Mouse (Mus musculus): Measurements from ENCODE around the gene Zfp709.
"Not testable (repeated sequence)": the region's sequence is repeated elsewhere in the genome, so short reads cannot be mapped to it uniquely, and the experiment has no call there.

The Zfp709 gene

DNA sequence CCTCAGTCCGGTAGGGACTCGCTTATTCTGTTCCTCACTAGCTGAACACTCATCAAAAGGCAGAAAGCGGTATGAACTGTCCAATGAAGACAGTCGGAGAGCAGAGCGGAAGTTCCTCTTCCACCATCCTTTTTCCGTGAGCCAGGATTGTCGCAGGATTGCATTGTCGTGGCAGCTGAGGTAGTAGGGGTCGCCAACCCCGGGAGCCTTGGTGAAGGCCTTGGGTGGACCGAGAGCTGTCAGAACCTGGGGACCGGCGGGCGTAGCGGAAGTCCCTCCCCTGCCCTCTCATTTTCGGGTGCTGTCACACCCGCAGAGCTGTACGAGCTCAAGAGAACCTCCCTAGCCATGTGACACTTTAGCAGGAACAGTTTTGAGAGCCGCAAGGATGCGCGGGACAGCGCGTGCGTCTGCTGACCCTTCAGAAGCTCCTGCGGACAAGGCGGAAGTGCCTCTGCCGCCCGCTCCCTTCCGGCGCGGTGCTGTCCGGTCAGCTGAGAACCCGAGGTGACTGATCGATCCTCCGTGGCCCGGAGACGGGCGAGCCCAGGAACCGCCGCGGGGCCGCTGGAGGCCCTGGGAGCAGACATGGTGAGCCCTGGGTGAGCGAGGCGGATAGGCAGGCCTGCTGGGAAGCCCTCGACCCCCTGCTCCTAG, at the start of gene Zfp709:
Zfp709 (plus strand) TSS at position 402 of the 657 bp plus-strand sequence.
- peak; percentile 77 for DNase-seq

GRCm38 (mm10) chr8:71838207-71838606, 43.6 kb upstream of the Zfp709 start:
- DNase-seq, result not testable (repeated sequence)

- DNase-seq, result not testable (repeated sequence)
These were observed 40.5 kb upstream of the Zfp709 start for GRCm38 (mm10) chr8:71841201-71841817.

DNA sequence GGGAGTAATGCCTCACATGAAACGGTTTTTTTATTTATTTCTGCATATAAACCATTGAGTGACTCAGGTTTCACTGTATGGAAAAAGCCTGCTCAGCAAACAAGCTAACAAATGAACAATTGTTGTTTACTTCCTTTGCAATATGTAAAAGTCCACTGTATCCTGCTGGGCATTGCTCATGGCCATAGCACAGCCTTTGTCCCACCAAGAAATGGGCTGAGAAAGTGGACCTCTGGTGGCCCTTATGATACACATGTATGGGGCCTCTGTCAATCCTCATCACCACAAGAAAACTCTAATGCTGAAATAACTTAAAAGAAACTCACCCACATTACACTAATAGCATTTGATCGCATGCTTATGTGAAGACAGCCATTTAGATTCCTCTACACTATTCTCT, 39.3 kb upstream of the Zfp709 start:
- DNase-seq, result not testable (repeated sequence)

- DNase-seq, result not testable (repeated sequence)
These were observed 37.4 kb upstream of the Zfp709 start for GRCm38 (mm10) chr8:71844453-71844852.

- not testable (repeated sequence) for DNase-seq
These were observed 35.8 kb upstream of the Zfp709 start for GRCm38 (mm10) chr8:71845993-71846483.

DNA sequence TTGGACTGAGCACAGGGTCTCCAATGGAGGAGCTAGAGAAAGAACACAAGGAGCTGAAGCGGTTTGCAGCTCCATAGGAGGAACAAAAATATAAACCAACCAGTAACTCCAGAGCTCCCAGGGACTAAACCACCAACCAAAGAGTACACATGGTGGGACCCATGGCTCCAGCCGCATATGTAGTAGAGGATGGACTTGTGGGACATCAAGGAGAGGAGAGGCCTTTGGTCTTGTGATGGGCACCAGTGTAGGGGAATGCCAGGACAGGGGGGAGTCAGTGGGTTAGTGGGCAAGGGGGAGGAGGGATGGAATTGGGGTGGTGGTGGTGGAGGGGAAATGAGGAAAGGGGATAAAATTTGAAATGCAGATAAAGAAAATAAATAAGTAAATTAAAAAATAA, 35.1 kb upstream of the Zfp709 start:
- DNase-seq, result not testable (repeated sequence)

DNA sequence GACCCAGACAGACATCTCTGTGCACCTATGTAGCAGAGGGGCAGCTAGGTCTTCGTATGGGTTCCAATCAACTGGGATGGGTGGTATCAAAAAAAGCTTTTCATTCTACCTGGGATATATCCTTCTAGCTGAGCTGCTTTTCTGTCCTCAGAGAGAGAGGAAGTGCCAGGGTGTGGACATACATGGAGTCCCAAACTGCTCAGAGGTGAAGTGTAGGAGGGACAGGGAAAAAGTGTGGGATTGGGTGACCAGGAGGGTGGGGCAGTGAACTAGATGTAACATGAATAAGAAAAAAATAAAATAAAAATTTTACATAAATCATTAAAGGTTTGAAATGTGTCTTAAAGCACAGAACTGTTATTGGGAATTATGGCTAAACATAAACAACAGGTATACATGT, 30.8 kb upstream of the Zfp709 start:
- not testable (repeated sequence) for DNase-seq

GRCm38 (mm10) chr8:71853360-71853759, 28.5 kb upstream of the Zfp709 start:
- DNase-seq, result not testable (repeated sequence)

- DNase-seq, result not testable (repeated sequence)
These were observed 25.0 kb upstream of the Zfp709 start for GRCm38 (mm10) chr8:71856630-71857328.

- not testable (repeated sequence) for DNase-seq
These were observed 24.5 kb upstream of the Zfp709 start for GRCm38 (mm10) chr8:71857364-71857763.

GRCm38 (mm10) chr8:71861551-71861950, 20.3 kb upstream of the Zfp709 start:
- not testable (repeated sequence) for DNase-seq

DNA sequence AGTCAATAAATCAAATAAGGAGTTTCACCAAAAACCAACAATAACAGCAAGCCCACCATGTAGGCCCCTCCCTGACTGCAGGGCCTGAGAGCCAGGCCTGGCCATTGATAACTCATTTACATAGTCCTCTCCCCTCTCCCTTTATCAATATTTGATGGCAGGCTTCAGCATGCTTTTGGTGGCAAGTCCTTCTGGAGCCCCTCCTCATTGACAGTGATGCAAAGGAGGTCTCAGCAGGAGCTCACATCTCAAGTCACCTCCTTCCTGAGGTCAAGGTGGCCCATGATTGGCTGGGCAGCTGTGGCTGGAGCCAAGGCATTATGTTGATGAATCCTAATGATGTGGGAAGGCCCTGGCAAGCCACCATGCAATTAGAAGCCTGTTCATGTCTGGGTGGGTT, 19.8 kb upstream of the Zfp709 start:
- DNase-seq, result not testable (repeated sequence)

DNA sequence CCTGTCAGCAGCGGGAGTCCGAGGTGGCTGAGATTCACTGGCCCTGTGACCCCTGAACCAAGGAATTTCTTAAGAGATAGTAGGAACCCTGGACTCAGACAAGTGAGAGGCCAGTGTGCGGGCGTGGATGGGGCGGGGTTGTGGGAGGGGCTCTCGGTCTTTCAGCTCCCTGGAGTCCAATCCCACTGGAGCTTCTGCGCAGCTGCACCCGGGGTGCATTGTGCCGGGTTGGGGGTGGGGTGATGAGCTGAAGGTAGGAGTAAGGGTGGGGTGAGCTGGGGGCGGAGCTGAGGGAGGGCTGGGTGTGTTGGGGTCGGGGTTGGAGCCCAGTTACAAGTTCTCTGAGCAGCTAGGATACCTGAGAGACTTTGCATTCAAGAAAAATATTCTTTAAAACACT, 18.8 kb downstream of the Zfp709 start:
- DNase-seq, result not testable (repeated sequence)

GRCm38 (mm10) chr8:71903084-71903483, 21.3 kb downstream of the Zfp709 start:
- not testable (repeated sequence) for DNase-seq

GRCm38 (mm10) chr8:71906809-71907208, 25.0 kb downstream of the Zfp709 start:
- DNase-seq, result no peak

DNA sequence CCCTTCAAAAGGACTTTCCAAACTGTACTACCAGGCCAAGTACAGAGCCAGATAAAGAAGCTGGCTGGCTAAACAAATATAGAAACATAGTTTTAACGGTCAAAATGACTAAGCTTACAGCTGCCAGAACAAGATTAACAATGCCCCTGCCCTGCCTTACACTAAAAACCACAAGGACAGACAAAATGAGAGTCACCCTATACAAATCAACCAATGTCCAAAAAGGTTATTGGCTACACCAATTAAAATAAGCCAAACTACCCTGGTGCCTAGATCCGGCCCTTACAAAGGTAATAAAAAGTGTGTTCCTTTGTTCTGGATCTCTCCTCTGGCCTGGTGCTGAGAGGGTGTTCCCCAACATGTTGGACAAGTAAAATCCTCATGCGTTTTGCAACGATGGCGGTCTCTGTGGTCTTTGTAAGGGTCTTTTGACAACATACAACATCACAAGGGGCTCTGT, 26.0 kb downstream of the Zfp709 start:
- DNase-seq, result no peak

DNA sequence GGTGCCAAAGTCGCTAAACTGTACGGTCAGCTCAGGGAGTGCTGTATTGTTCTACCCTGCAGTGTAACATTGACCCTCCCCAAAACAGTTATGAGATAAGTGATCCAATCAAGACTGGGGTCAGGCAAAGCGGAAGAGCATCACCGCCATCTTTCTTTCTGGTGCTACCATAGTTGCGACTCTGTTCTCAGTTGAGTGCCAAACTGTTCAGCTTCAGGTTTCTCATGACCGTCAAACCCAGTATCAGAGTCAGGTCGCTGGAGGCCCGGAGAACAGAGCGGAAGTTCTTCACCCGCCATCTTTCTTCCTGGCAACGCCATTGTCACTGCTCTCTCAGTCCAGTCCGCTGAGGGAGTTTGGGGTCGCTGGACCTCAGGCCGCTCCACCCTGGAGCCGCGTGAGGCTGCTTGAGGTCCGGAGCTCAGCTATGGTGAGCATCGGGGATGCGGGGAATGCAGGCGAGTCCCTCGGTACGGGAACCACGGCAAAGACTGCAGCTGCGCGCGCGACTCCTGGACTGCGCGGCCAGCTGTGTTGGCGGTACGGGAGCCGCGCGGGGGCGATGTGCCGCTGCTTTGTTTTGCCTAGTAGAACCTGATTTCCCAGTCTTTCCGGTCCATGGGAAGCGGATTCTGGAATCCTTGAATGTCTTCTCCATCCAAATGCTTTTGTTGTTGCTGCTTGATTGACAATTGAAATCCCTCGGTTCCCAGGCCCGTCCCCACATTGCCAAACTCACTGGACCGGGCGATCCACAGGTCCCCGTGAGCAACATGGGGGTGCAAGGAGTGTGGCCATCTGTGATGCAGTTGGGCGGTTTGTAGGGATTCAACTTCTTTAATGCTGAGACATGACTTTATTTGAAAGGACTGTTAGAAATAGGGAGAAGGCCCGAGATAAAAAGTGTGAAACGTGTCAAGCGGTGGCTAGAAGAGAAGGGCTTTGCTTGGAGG, 26.8 kb downstream of the Zfp709 start, which contains the start of the genes Zfp882 and Zfp617:
Zfp882 (plus strand) TSS at position 300 of the 953 bp plus-strand sequence.
Zfp617 (plus strand) TSS at position 327 of the 953 bp plus-strand sequence.
- DNase-seq, result peak; percentile 93

DNA sequence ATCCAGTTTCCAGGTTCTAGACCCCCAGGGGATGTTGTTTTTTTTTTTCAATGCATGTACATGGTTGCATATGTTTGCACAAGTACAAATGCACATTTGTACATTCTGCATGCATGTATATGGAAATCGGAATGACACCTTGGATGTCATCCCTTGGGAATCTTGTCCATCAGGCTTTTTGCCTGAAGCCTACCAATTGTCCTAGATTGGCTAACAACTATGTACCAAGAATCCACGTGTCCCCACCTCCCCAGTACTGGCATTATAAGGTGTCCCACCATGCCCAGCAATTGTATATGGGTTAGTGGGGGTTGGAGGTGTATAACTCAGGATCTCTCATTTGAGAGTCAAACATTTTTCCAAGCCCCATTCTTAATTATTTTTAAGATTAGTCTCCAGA, 30.5 kb downstream of the Zfp709 start:
- no peak for DNase-seq

DNA sequence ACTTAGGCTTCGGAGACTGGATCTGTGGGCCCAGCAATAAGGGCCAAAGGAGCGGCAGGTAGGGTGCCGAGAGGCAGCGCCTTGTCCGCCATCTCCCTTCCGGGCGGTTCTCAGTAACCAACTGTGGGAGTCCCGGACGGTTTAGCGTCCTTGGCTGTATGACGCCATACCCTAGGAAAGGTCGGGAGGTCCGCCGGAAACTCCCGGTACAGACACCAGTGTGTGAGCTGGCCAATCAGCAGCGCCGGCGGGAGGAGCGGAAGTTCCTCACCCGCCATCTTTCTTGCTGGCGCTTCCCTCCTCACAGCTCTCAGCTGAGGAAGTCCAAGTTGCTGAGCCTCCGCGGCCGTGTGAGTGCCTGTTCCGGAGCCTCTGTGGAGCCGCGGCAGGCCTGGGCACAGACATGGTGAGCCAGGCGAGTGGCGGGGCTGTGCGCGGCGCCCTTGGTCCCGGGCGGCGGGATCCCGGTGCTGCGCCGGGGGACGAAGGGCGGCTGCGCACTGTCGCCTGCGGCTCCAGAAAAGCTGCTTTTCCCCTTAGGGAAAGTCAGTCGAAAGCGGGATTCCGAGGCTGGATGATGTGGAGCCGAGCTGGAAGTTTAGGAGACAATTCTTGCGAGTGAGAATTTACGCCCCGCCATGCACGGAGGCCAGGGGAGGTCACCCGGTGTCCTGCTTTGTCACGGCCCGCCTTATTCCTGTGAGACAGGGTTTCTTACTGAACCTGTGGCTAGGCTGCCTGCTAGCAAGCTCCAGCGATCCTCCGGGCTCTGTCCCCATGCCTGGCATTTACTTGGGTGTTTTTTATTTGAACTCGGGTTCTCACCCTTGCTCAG, 41.0 kb downstream of the Zfp709 start:
- DNase-seq, result peak; percentile 97

DNA sequence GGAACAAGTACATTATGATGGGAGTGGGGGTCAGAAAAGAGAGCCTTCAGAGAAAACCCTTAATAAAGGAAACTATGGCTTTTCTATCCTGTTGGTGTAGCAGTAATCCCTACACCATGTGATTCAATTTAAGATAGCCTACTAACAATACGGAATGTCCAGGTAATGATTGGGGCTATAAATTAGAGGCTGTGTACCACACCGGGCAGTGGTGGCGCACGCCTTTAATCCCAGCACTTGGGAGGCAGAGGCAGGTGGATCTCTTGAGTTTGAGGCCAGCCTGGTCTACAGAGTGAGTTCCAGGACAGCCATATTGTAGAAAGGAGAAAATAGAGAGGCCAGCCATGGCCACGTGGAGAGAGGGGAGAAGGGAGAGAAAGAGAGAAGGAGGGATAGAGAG, 44.0 kb downstream of the Zfp709 start:
- DNase-seq, result no peak
